Mouse (Mus musculus) liver, embryonic 11.5 days (tissue): ENCODE measurements at regions not wholly inside any gene's neighbourhood (a gene's known extent, or its start where the extent isn't known, plus 50 kb on each side); places are given as distances from the start of the nearest gene placed in this dataset.

Experiments used
- ATAC-seq: fragments of 200-750 bp; cut with Nextera tagmentation; replicated peaks from 2 replicates; pipeline ENCODE4 v1.8.0; 2017; ENCODE audit warnings: moderate number of reproducible peaks, mild to moderate bottlenecking, moderate TSS enrichment, moderate library complexity; ENCODE audit not compliant: low FRiP score
- DNase-seq: peaks from one replicate; pipeline ENCODE4 v3.0.0-alpha.2; 2017; ENCODE audit warnings: low spot score
- H3K27ac ChIP-seq: fragments of 300-500 bp; sonication (generic); 2 replicates; pipeline ENCODE4 v1.5.1; 2014; ENCODE audit warnings: mild to moderate bottlenecking, low read depth, low read length, control low read depth
- H3K27me3 ChIP-seq: fragments of 300-500 bp; sonication (generic); replicated peaks from 2 replicates; pipeline ENCODE4 v1.6.1; 2014; ENCODE audit warnings: low read length, mixed read lengths; ENCODE audit not compliant: control insufficient read depth, insufficient read depth
- H3K36me3 ChIP-seq: fragments of 300-500 bp; sonication (generic); 2 replicates; pipeline ENCODE4 v1.6.1; 2014; ENCODE audit warnings: mild to moderate bottlenecking, low read length, moderate library complexity, mixed read lengths; ENCODE audit not compliant: control insufficient read depth, insufficient read depth
- H3K4me1 ChIP-seq: fragments of 300-500 bp; sonication (generic); replicated peaks from 2 replicates; pipeline ENCODE4 v1.6.1; 2014; ENCODE audit warnings: low read length, mixed read lengths; ENCODE audit not compliant: control insufficient read depth, insufficient read depth
- H3K4me2 ChIP-seq: fragments of 300-500 bp; sonication (generic); 2 replicates; pipeline ENCODE4 v1.6.1; 2014; ENCODE audit warnings: mild to moderate bottlenecking, control low read depth, moderate library complexity
- H3K4me3 ChIP-seq: fragments of 300-500 bp; sonication (generic); 2 replicates; pipeline ENCODE4 v1.5.1; 2014; ENCODE audit warnings: low read depth, low read length, control low read depth
- H3K9ac ChIP-seq: fragments of 300-500 bp; sonication (generic); 2 replicates; pipeline ENCODE4 v1.6.1; 2014; ENCODE audit warnings: low read depth, low read length, control low read depth
- H3K9me3 ChIP-seq: fragments of 300-500 bp; sonication (generic); 2 replicates; pipeline ENCODE4 v1.6.1; 2016; ENCODE audit warnings: low read length, inconsistent platforms, mixed read lengths; ENCODE audit not compliant: control insufficient read depth
- WGBS: fragments of 180-500 bp; shearing (Covaris S2); extraction: QIAGEN DNeasy Blood & Tissue Kit; methylation state at CpG from one replicate; pipeline ENCODE4 v1.1.7; 2014; 5-methylcytosine and 5-hydroxymethylcytosine counted together

DNA sequence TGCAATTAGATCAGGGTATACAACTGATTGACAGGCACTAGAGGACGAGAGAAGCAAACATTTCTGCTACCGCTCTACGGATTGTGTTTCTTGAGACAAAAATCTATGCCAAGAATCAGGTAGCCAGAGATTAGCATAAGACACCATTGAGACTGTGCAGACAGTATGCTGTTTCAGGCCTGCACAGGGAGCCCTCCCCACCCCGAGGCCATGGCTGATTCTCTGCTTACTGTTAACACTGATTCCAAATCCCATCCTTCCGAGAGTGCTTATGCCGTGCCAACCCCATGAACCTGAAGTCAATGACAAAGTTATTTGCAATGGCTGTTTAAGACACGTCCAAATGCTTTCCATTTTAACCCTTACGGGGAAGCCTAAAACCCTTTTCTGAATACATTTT lies 78.8 kb downstream of the Rps12 start:
- Histone ChIP-seq H3K27ac (no peak overlapping the region), H3K4me3 (no peak overlapping the region), H3K4me1 (no peaks in the 10 kb centered on the region), H3K27me3 (no peaks in the 10 kb centered on the region), H3K36me3 (no peaks in the 10 kb centered on the region), H3K9me3 (no peaks in the 10 kb centered on the region), H3K9ac (no peak overlapping the region), H3K4me2 (no peak overlapping the region)
- no peak for DNase-seq
- 81% methylated on average over 8 of the region's 8 CpGs for WGBS
- ATAC-seq = no peak

DNA sequence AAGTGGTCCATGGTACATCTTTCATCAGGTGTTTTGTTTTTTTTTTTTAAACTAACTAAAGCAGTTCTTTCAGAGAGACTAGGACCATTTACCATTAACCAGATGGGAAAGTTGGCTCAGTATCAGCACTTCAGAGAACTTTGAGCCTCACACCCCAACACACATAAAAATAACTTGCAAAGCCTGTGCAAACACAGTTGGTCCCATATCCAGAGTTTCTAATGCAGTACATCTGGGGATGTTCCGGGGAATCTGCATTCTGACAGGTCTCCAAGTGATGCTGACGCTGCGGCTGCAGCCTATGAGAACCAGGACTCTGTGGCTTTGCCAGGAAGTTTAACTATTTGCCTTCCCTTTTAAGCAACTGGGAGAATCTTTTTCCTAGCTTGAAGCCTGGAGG lies 79.9 kb downstream of the Rps12 start:
- H3K36me3 ChIP-seq = no peaks in the 10 kb centered on the region
- no peaks in the 10 kb centered on the region for H3K4me1 ChIP-seq
- ATAC-seq (no peak), DNase-seq (no peak)
- H3K27ac ChIP-seq = no peak overlapping the region
- no peak overlapping the region for H3K4me2 ChIP-seq
- no peak overlapping the region for H3K9ac ChIP-seq
- WGBS = 76% methylated on average over 3 of the region's 3 CpGs
- H3K27me3 ChIP-seq = no peaks in the 10 kb centered on the region
- no peaks in the 10 kb centered on the region for H3K9me3 ChIP-seq
- no peak overlapping the region for H3K4me3 ChIP-seq

DNA sequence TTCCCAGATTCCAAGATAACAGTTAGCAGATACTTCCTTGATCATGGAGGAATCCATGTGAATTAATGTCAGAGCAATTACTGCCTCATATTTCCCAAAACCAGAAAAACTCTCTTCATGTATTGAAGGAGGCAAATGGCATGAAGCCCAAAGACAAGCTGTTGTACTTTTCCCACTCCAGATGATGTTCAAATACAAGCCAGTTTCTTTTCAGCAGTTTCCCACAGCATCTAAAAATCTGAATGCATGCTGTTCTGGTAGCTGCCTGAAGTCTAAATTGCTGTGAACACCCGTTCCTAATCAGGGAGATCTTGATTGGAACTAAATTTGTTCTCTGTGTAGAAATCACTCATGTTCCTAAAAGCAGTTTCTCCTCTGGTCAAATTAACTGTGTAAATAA lies 83.0 kb downstream of the Rps12 start:
- no peaks in the 10 kb centered on the region for H3K27me3 ChIP-seq
- no peak overlapping the region for H3K4me2 ChIP-seq
- no peaks in the 10 kb centered on the region for H3K36me3 ChIP-seq
- WGBS = 64% methylated on average over 1 of the region's 1 CpGs
- H3K9me3 ChIP-seq = no peaks in the 10 kb centered on the region
- H3K4me3 ChIP-seq = no peak overlapping the region
- no peak for DNase-seq
- H3K9ac ChIP-seq = no peak overlapping the region
- H3K27ac ChIP-seq = no peak overlapping the region
- ATAC-seq = no peak
- H3K4me1 ChIP-seq = no peaks in the 10 kb centered on the region

DNA sequence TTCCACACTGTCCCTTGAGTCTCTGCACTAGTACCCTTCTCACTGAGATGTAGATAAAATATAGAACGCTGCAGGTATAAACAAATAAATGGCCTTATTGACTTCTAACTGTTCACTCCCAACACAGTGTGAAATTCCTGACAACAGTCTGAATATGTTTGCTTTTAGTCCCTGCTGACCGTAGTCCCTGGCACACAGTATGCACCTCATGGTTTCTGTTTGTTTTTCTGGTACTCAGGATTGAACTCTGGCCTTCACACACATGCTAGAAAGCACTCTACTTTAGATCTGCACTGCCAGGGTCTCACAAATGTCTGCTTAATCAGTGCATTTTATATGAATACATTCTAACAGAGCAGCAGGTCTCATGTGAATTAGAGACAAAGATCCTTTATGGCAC lies 95.8 kb downstream of the Rps12 start:
- H3K9ac ChIP-seq = no peak overlapping the region
- DNase-seq (no peak), ATAC-seq (no peak)
- H3K27me3 ChIP-seq = no peaks in the 10 kb centered on the region
- H3K27ac ChIP-seq = no peak overlapping the region
- 72% methylated on average over 2 of the region's 2 CpGs for WGBS
- H3K36me3 ChIP-seq = no peaks in the 10 kb centered on the region
- no peaks in the 10 kb centered on the region for H3K4me1 ChIP-seq
- H3K4me3 ChIP-seq = no peak overlapping the region
- no peak overlapping the region for H3K4me2 ChIP-seq
- H3K9me3 ChIP-seq = no peaks in the 10 kb centered on the region

- Histone ChIP-seq H3K4me1 (no peaks in the 10 kb centered on the region), H3K36me3 (no peaks in the 10 kb centered on the region), H3K27ac (no peak overlapping the region), H3K9me3 (no peaks in the 10 kb centered on the region), H3K4me2 (no peak overlapping the region), H3K4me3 (no peak overlapping the region), H3K27me3 (no peaks in the 10 kb centered on the region), H3K9ac (no peak overlapping the region)
- no peak for DNase-seq
- no peak for ATAC-seq
- 71% methylated on average over 10 of the region's 10 CpGs for WGBS
These were observed 100.1 kb downstream of the Rps12 start for GRCm38 (mm10) chr10:23686969-23687368.

GRCm38 (mm10) chr10:23683078-23683477 lies 104.0 kb downstream of the Rps12 start:
- WGBS = 73% methylated on average over 4 of the region's 4 CpGs
- H3K4me2 ChIP-seq = no peak overlapping the region

GRCm38 (mm10) chr10:23675911-23676310 lies 111.2 kb downstream of the Rps12 start:
- Histone ChIP-seq H3K9ac (no peak overlapping the region), H3K4me2 (no peak overlapping the region), H3K27ac (no peak overlapping the region), H3K36me3 (no peaks in the 10 kb centered on the region), H3K9me3 (no peaks in the 10 kb centered on the region), H3K4me3 (no peak overlapping the region), H3K27me3 (no peaks in the 10 kb centered on the region), H3K4me1 (no peaks in the 10 kb centered on the region)
- 70% methylated on average over 6 of the region's 6 CpGs for WGBS
- ATAC-seq (no peak), DNase-seq (no peak)

More at GRCm38 (mm10) chr10:23683078-23683477, 104.0 kb downstream of the Rps12 start:
- ATAC-seq (no peak), DNase-seq (no peak)
- Histone ChIP-seq H3K9me3 (no peaks in the 10 kb centered on the region), H3K9ac (no peak overlapping the region), H3K36me3 (no peaks in the 10 kb centered on the region), H3K4me3 (no peak overlapping the region), H3K27ac (no peak overlapping the region), H3K4me1 (no peaks in the 10 kb centered on the region), H3K27me3 (no peaks in the 10 kb centered on the region)

GRCm38 (mm10) chr10:23674633-23675515 lies 112.2 kb downstream of the Rps12 start:
- Histone ChIP-seq H3K36me3 (no peaks in the 10 kb centered on the region), H3K9me3 (no peaks in the 10 kb centered on the region), H3K4me2 (no peak overlapping the region), H3K27me3 (no peaks in the 10 kb centered on the region), H3K27ac (no peak overlapping the region), H3K9ac (no peak overlapping the region), H3K4me1 (no peaks in the 10 kb centered on the region), H3K4me3 (no peak overlapping the region)
- WGBS = 78% methylated on average over 16 of the region's 16 CpGs
- no peak for DNase-seq
- ATAC-seq = no peak

GRCm38 (mm10) chr10:23672296-23672695 lies 114.8 kb downstream of the Rps12 start:
- Histone ChIP-seq H3K9ac (no peak overlapping the region), H3K9me3 (no peaks in the 10 kb centered on the region), H3K4me2 (no peak overlapping the region), H3K4me1 (no peaks in the 10 kb centered on the region), H3K4me3 (no peak overlapping the region), H3K36me3 (no peaks in the 10 kb centered on the region), H3K27ac (no peak overlapping the region), H3K27me3 (no peaks in the 10 kb centered on the region)
- ATAC-seq (no peak), DNase-seq (no peak)
- 76% methylated on average over 4 of the region's 4 CpGs for WGBS
